Mouse (Mus musculus) MEL (cell line): ENCODE results near the gene Cct7. TPM values are rescaled to one million over a fixed set of nuclear protein-coding genes. Genes with fewer than 3 reads are reported as not detected.

Experiments used
- polyA plus RNA-seq, 2 experiments: library from polyadenylated mRNA; stranded (reverse) in 1 of 2; unstranded in 1 of 2; fragments of >175 nt in 1 of 2; fragments of >200 nt in 1 of 2; gene quantifications; 2 replicates each; pipeline versions ENCODE4 v1.2.1 to v1.2.4; 2012; ENCODE audit warnings: low replicate concordance in 2 of 2, low read depth in 1 of 2; ENCODE audit not compliant: insufficient read length in 2 of 2, insufficient read depth in 1 of 2, missing spikeins in 1 of 2
- total RNA-seq: library from RNA; depleted of rRNA; stranded (reverse); fragments of 300-350 nt; gene quantifications from 2 replicates; pipeline ENCODE4 v1.2.3, GENCODE M21; 2012; rRNA removed

The Cct7 gene
- total and polyA plus RNA-seq, 3 experiments: 222 to 660 (median 660) TPM

Other genes starting within 250 kb of the Cct7 start
- 1.8 and 2.0 TPM in 2 replicates for gene Sfxn5, start 118.1 kb upstream of the Cct7 start, total RNA-seq
- 1 to 10 TPM in 1 of 2 experiments, not detected in 1; 3.0 TPM for gene Sfxn5, start 118.1 kb upstream of the Cct7 start, polyA plus RNA-seq
- gene Rab11fip5, start 76.9 kb upstream of the Cct7 start, total RNA-seq: 3.1 and 3.3 TPM in 2 replicates
- 1 to 10 TPM in 1 of 2 experiments, not detected in 1; 8.5 TPM for gene Rab11fip5, start 76.9 kb upstream of the Cct7 start, polyA plus RNA-seq
- not detected in 2 replicates for gene Noto, start 27.6 kb upstream of the Cct7 start, total RNA-seq
- gene Noto, start 27.6 kb upstream of the Cct7 start, polyA plus RNA-seq: not detected
- 82.5 and 102 TPM in 2 replicates for gene Smyd5, start 19.5 kb upstream of the Cct7 start, total RNA-seq
- 100 to 1,000 TPM in 1 of 2 experiments, not detected in 1; 113 TPM for gene Smyd5, start 19.5 kb upstream of the Cct7 start, polyA plus RNA-seq
- gene Pradc1, start 456 bp downstream of the Cct7 start, total RNA-seq: 29.3 and 33.6 TPM in 2 replicates
- 10 to 100 TPM in 1 of 2 experiments, not detected in 1; 47.9 TPM for gene Pradc1, start 456 bp downstream of the Cct7 start, polyA plus RNA-seq
- gene Fbxo41, start 51.5 kb downstream of the Cct7 start, total RNA-seq: 0.04 TPM in 1 of 2 replicates, not detected in the other
- gene Fbxo41, start 51.5 kb downstream of the Cct7 start, polyA plus RNA-seq: under 1 TPM in 1 of 2 experiments, not detected in 1; 0.01 TPM
- not detected in 2 replicates for gene Egr4, start 62.1 kb downstream of the Cct7 start, total RNA-seq
- not detected for gene Egr4, start 62.1 kb downstream of the Cct7 start, polyA plus RNA-seq
- gene Alms1, start 136.0 kb downstream of the Cct7 start, total RNA-seq: 8.8 and 9.0 TPM in 2 replicates
- gene Alms1, start 136.0 kb downstream of the Cct7 start, polyA plus RNA-seq: 10 to 100 TPM in 1 of 2 experiments, 1 to 10 TPM in 1; 7.5 to 47.3 TPM